Mouse (Mus musculus) midbrain, embryonic 13.5 days (tissue): Measurements from ENCODE around the gene St3gal6. TPM values are rescaled to one million over a fixed set of nuclear protein-coding genes. Genes with fewer than 3 reads are reported as not detected.
A peak's percentile ranks its signal among the peaks of the same experiment; 100 is the strongest.

Experiments
- ATAC-seq: fragments of 200-750 bp; cut with Nextera tagmentation; 2 replicates; pipeline ENCODE4 v1.8.0; 2017; ENCODE audit warnings: mild to moderate bottlenecking, moderate TSS enrichment, moderate library complexity
- H3K27ac ChIP-seq: fragments of 300-500 bp; sonication (generic); 2 replicates; pipeline ENCODE4 v1.5.1; 2015; ENCODE audit warnings: inconsistent platforms, mild to moderate bottlenecking, moderate library complexity
- H3K27me3 ChIP-seq: fragments of 300-500 bp; sonication (generic); 2 replicates; pipeline ENCODE4 v1.6.1; 2015; ENCODE audit warnings: mild to moderate bottlenecking, inconsistent platforms
- H3K36me3 ChIP-seq: fragments of 300-500 bp; sonication (generic); 2 replicates; pipeline ENCODE4 v1.6.1; 2015; ENCODE audit warnings: mild to moderate bottlenecking, inconsistent platforms
- H3K4me1 ChIP-seq: fragments of 300-500 bp; sonication (generic); replicated peaks from 2 replicates; pipeline ENCODE4 v1.6.1; 2015; ENCODE audit warnings: inconsistent platforms
- H3K4me2 ChIP-seq: fragments of 300-500 bp; sonication (generic); replicated peaks from 2 replicates; pipeline ENCODE4 v1.6.1; 2015; ENCODE audit warnings: moderate library complexity, mild to moderate bottlenecking, inconsistent platforms
- H3K4me3 ChIP-seq: fragments of 300-500 bp; sonication (generic); replicated peaks from 2 replicates; pipeline ENCODE4 v1.5.1; 2015; ENCODE audit warnings: mild to moderate bottlenecking, inconsistent platforms
- H3K9ac ChIP-seq: fragments of 300-500 bp; sonication (generic); replicated peaks from 2 replicates; pipeline ENCODE4 v1.6.1; 2015; ENCODE audit warnings: mild to moderate bottlenecking, inconsistent platforms
- H3K9me3 ChIP-seq: fragments of 300-500 bp; sonication (generic); 2 replicates; pipeline ENCODE4 v1.6.1; 2016; ENCODE audit warnings: mild to moderate bottlenecking, inconsistent platforms
- WGBS: fragments of 180-500 bp; shearing (Covaris S2); methylation state at CpG from one replicate; pipeline ENCODE4 v1.1.7; 2015; 5-methylcytosine and 5-hydroxymethylcytosine counted together
- polyA plus RNA-seq: library from polyadenylated mRNA; unstranded; fragments of >200 nt; fragmentation: Nextera tagmentation; extraction: Ambion mirVana; gene quantifications from 2 replicates; pipeline ENCODE4 v1.2.1, GENCODE M21; 2015

St3gal6 gene
- polyA plus RNA-seq, 1 experiment from 2014 or later = 8.3 TPM

GRCm38 (mm10) chr16:58499172-58499584 is 24.9 kb downstream of the St3gal6 start:
- peak overlapping the region; percentile 35; the same call in 1 of the 2 replicates for H3K27ac ChIP-seq
- peaks cover 27% of the 10 kb centered on the region for H3K4me1 ChIP-seq
- H3K27me3 ChIP-seq = no peaks in the 10 kb centered on the region
- no peaks in the 10 kb centered on the region for H3K9me3 ChIP-seq
- H3K4me2 ChIP-seq = no peak overlapping the region
- no peak overlapping the region for H3K4me3 ChIP-seq
- peak; percentile 70 for ATAC-seq
- no peak overlapping the region for H3K9ac ChIP-seq
- WGBS = 36% methylated on average over 1 of the region's 1 CpGs
- H3K36me3 ChIP-seq = no peaks in the 10 kb centered on the region

GRCm38 (mm10) chr16:58497886-58498713 is 25.9 kb downstream of the St3gal6 start:
- Histone ChIP-seq H3K4me1 (peaks cover 27% of the 10 kb centered on the region), H3K27me3 (no peaks in the 10 kb centered on the region), H3K9me3 (no peaks in the 10 kb centered on the region), H3K4me2 (no peak overlapping the region), H3K36me3 (no peaks in the 10 kb centered on the region), H3K9ac (no peak overlapping the region), H3K4me3 (no peak overlapping the region), H3K27ac (peak overlapping the region; percentile 25)
- 76% methylated on average over 9 of the region's 9 CpGs for WGBS
- no peak for ATAC-seq

- Histone ChIP-seq H3K4me3 (no peak overlapping the region), H3K9ac (no peak overlapping the region), H3K27ac (no peak overlapping the region), H3K36me3 (no peaks in the 10 kb centered on the region), H3K4me2 (no peak overlapping the region), H3K9me3 (no peaks in the 10 kb centered on the region), H3K4me1 (peaks cover 23% of the 10 kb centered on the region), H3K27me3 (no peaks in the 10 kb centered on the region)
- ATAC-seq = no peak
These were observed 27.3 kb downstream of the St3gal6 start for GRCm38 (mm10) chr16:58496791-58497190.

- Histone ChIP-seq H3K4me3 (no peak overlapping the region), H3K27ac (no peak overlapping the region), H3K4me2 (no peak overlapping the region), H3K4me1 (no peaks in the 10 kb centered on the region), H3K36me3 (no peaks in the 10 kb centered on the region), H3K9me3 (no peaks in the 10 kb centered on the region), H3K9ac (no peak overlapping the region), H3K27me3 (no peaks in the 10 kb centered on the region)
- no peak for ATAC-seq
- WGBS = 96% methylated on average over 6 of the region's 6 CpGs
These were observed 36.2 kb downstream of the St3gal6 start for GRCm38 (mm10) chr16:58487861-58488260.

GRCm38 (mm10) chr16:58482296-58482695 is 41.7 kb downstream of the St3gal6 start:
- Histone ChIP-seq H3K9me3 (peaks cover 7% of the 10 kb centered on the region; the same call in 1 of the 2 replicates), H3K27me3 (no peaks in the 10 kb centered on the region), H3K36me3 (0 out of 2 replicates have a peak, but pooled peaks cover 6% of the 10 kb centered on the region), H3K4me1 (no peaks in the 10 kb centered on the region), H3K4me2 (no peak overlapping the region), H3K27ac (no peak overlapping the region), H3K9ac (no peak overlapping the region), H3K4me3 (no peak overlapping the region)
- no peak for ATAC-seq
- WGBS = 66% methylated on average over 3 of the region's 3 CpGs

- Histone ChIP-seq H3K27me3 (no peaks in the 10 kb centered on the region), H3K27ac (no peak overlapping the region), H3K9ac (no peak overlapping the region), H3K4me3 (no peak overlapping the region), H3K4me1 (no peaks in the 10 kb centered on the region), H3K4me2 (no peak overlapping the region), H3K9me3 (peaks cover 7% of the 10 kb centered on the region; the same call in 1 of the 2 replicates), H3K36me3 (0 out of 2 replicates have a peak, but pooled peaks cover 6% of the 10 kb centered on the region)
- no peak for ATAC-seq
- 80% methylated on average over 5 of the region's 5 CpGs for WGBS
These were observed 42.2 kb downstream of the St3gal6 start for GRCm38 (mm10) chr16:58481906-58482270.

- Histone ChIP-seq H3K4me3 (no peak overlapping the region), H3K4me1 (no peaks in the 10 kb centered on the region), H3K9ac (no peak overlapping the region), H3K27ac (no peak overlapping the region), H3K4me2 (no peak overlapping the region), H3K27me3 (no peaks in the 10 kb centered on the region), H3K9me3 (peaks cover 7% of the 10 kb centered on the region; the same call in 1 of the 2 replicates), H3K36me3 (0 out of 2 replicates have a peak, but pooled peaks cover 6% of the 10 kb centered on the region)
- no peak for ATAC-seq
- 84% methylated on average over 9 of the region's 9 CpGs for WGBS
These were observed 42.7 kb downstream of the St3gal6 start for GRCm38 (mm10) chr16:58481219-58481905.

- Histone ChIP-seq H3K4me3 (no peak overlapping the region), H3K4me1 (no peaks in the 10 kb centered on the region), H3K9me3 (peaks cover 7% of the 10 kb centered on the region; the same call in 1 of the 2 replicates), H3K4me2 (no peak overlapping the region), H3K36me3 (0 out of 2 replicates have a peak, but pooled peaks cover 6% of the 10 kb centered on the region), H3K27me3 (no peaks in the 10 kb centered on the region), H3K27ac (no peak overlapping the region), H3K9ac (no peak overlapping the region)
- 86% methylated on average over 4 of the region's 4 CpGs for WGBS
- ATAC-seq = no peak
These were observed 44.1 kb downstream of the St3gal6 start for GRCm38 (mm10) chr16:58479898-58480448.

GRCm38 (mm10) chr16:58476363-58476762 is 47.7 kb downstream of the St3gal6 start:
- H3K36me3 ChIP-seq = peaks cover 22% of the 10 kb centered on the region
- H3K4me3 ChIP-seq = no peak overlapping the region
- no peak overlapping the region for H3K27ac ChIP-seq
- WGBS = 79% methylated on average over 2 of the region's 2 CpGs
- H3K9me3 ChIP-seq = peaks cover 7% of the 10 kb centered on the region; the same call in 1 of the 2 replicates
- no peak overlapping the region for H3K4me2 ChIP-seq
- H3K27me3 ChIP-seq = no peaks in the 10 kb centered on the region
- ATAC-seq = no peak
- H3K9ac ChIP-seq = no peak overlapping the region
- no peaks in the 10 kb centered on the region for H3K4me1 ChIP-seq

- Histone ChIP-seq H3K9me3 (peaks cover 7% of the 10 kb centered on the region; the same call in 1 of the 2 replicates), H3K9ac (no peak overlapping the region), H3K4me3 (no peak overlapping the region), H3K27ac (no peak overlapping the region), H3K36me3 (peaks cover 22% of the 10 kb centered on the region), H3K27me3 (no peaks in the 10 kb centered on the region), H3K4me2 (no peak overlapping the region), H3K4me1 (no peaks in the 10 kb centered on the region)
- no peak for ATAC-seq
- WGBS = 88% methylated on average over 3 of the region's 3 CpGs
These were observed 48.4 kb downstream of the St3gal6 start for GRCm38 (mm10) chr16:58475544-58476154.

GRCm38 (mm10) chr16:58474875-58475274 is 49.2 kb downstream of the St3gal6 start:
- H3K9ac ChIP-seq = no peak overlapping the region
- H3K36me3 ChIP-seq = peaks cover 22% of the 10 kb centered on the region
- no peaks in the 10 kb centered on the region for H3K4me1 ChIP-seq
- H3K4me3 ChIP-seq = no peak overlapping the region
- no peak for ATAC-seq
- no peaks in the 10 kb centered on the region for H3K27me3 ChIP-seq
- H3K27ac ChIP-seq = no peak overlapping the region
- no peak overlapping the region for H3K4me2 ChIP-seq
- peaks cover 7% of the 10 kb centered on the region; the same call in 1 of the 2 replicates for H3K9me3 ChIP-seq
- 49% methylated on average over 3 of the region's 3 CpGs for WGBS
